Mouse (Mus musculus) layer of hippocampus, adult 2 months (tissue): Measurements from ENCODE around the gene Syndig1. TPM values are rescaled to one million over a fixed set of nuclear protein-coding genes. Genes with fewer than 3 reads are reported as not detected.

Experiments used
- DNase-seq, 2 experiments: peaks; one replicate each; pipeline ENCODE4 v3.0.0; 2022; ENCODE audit warnings: low spot score in 2 of 2
- H3K27ac ChIP-seq: fragments of 200-600 bp; 2 replicates; pipeline ENCODE4 v1.8.1; 2022
- H3K4me3 ChIP-seq: fragments of 200-600 bp; 2 replicates; pipeline ENCODE4 v1.8.1; 2022; ENCODE audit warnings: mild to moderate bottlenecking
- CTCF ChIP-seq: fragments of 200-600 bp; conservative IDR thresholded peaks from 2 replicates; pipeline ENCODE4 v1.8.1; 2022; ENCODE audit warnings: antibody characterized with exemption, mild to moderate bottlenecking, moderate library complexity
- long read RNA-seq, 2 experiments: library from polyadenylated mRNA; stranded (forward); transcript quantifications; one replicate each; pipeline ENCODE4 v2.0.0; 2021; ENCODE audit warnings: borderline mapping rate in 2 of 2
- total RNA-seq, 2 experiments: library from RNA; stranded (reverse); gene quantifications; 2 replicates each; pipeline ENCODE4 v1.2.3; 2021

Gene Syndig1
- total RNA-seq = 10 to 100 TPM; 37.8 to 41.5 TPM
- long read RNA-seq, experiment 1, transcript Syndig1-202 (4 exons, 2,050 nt) = major isoform, 10 of 23 reads
- long read RNA-seq, experiment 1, partial matches to known transcripts = 2 of 23 reads
- long read RNA-seq, experiment 1, other reads (novel, unspliced or antisense) = 11 of 23 reads
- long read RNA-seq, experiment 2, transcript Syndig1-202 (4 exons, 2,050 nt) = major isoform, 32 of 51 reads
- long read RNA-seq, experiment 2, partial matches to known transcripts = 2 of 51 reads
- long read RNA-seq, experiment 2, other reads (novel, unspliced or antisense) = 17 of 51 reads

GRCm38 (mm10) chr2:149828911-149829310, at the start of gene Syndig1:
TSS of gene Syndig1 (plus strand) at chr2:149829211.
- Histone ChIP-seq H3K27ac (0 out of 2 replicates have a peak within 1 kb of the TSS, but pooled peaks have one; percentile 94), H3K4me3 (peak within 1 kb of the TSS; percentile 82)
- DNase-seq = no peak
- no peak for TF ChIP-seq CTCF

- Histone ChIP-seq H3K4me3 (no peak overlapping the region), H3K27ac (no peak overlapping the region)
- DNase-seq = no peak
- TF ChIP-seq CTCF = no peak
Observed at GRCm38 (mm10) chr2:149798613-149799012, 30.4 kb upstream of the Syndig1 start.

- H3K4me3 ChIP-seq = no peak overlapping the region
- H3K27ac ChIP-seq = peak overlapping the region; percentile 29; the same call in 1 of the 2 replicates
- DNase-seq = peak in 1 of 2 experiments; percentile 5
- TF ChIP-seq CTCF = no peak
Observed at GRCm38 (mm10) chr2:149804599-149805140, 24.3 kb upstream of the Syndig1 start.

- Histone ChIP-seq H3K27ac (no peak overlapping the region; the same call in 1 of the 2 replicates), H3K4me3 (no peak overlapping the region)
- TF ChIP-seq CTCF = no peak
- DNase-seq = peak in 1 of 2 experiments; percentile 34
Observed at GRCm38 (mm10) chr2:149805256-149805655, 23.8 kb upstream of the Syndig1 start.

GRCm38 (mm10) chr2:149812899-149813298, 16.1 kb upstream of the Syndig1 start:
- DNase-seq = no peak
- H3K27ac ChIP-seq = no peak overlapping the region
- TF ChIP-seq CTCF = no peak
- no peak overlapping the region for H3K4me3 ChIP-seq

GRCm38 (mm10) chr2:149818395-149818794, 10.6 kb upstream of the Syndig1 start:
- no peak for DNase-seq
- H3K4me3 ChIP-seq = no peak overlapping the region
- TF ChIP-seq CTCF = no peak
- H3K27ac ChIP-seq = no peak overlapping the region

- TF ChIP-seq CTCF = no peak
- H3K27ac ChIP-seq = no peak overlapping the region
- H3K4me3 ChIP-seq = no peak overlapping the region
- DNase-seq = peak in 1 of 2 experiments; percentile 22
Observed at GRCm38 (mm10) chr2:149819751-149820150, 9.3 kb upstream of the Syndig1 start.

GRCm38 (mm10) chr2:149820201-149820600, 8.8 kb upstream of the Syndig1 start:
- TF ChIP-seq CTCF = peak; percentile 55
- no peak for DNase-seq
- H3K27ac ChIP-seq = no peak overlapping the region

GRCm38 (mm10) chr2:149829955-149830535, 1.0 kb downstream of the Syndig1 start:
- TF ChIP-seq CTCF = no peak
- Histone ChIP-seq H3K27ac (peak overlapping the region; percentile 94), H3K4me3 (peak overlapping the region; percentile 82)
- no peak for DNase-seq

More at GRCm38 (mm10) chr2:149820201-149820600, 8.8 kb upstream of the Syndig1 start:
- H3K4me3 ChIP-seq = no peak overlapping the region

GRCm38 (mm10) chr2:149830536-149831458, 1.8 kb downstream of the Syndig1 start, which contains the start of gene C530025M09Rik:
TSS of gene C530025M09Rik (minus strand) at chr2:149831213.
- H3K4me3 ChIP-seq = peak within 1 kb of the TSS; percentile 82
- TF ChIP-seq CTCF = no peak
- peak; percentile 8 to 61 for DNase-seq
- peak within 1 kb of the TSS; percentile 94 for H3K27ac ChIP-seq

GRCm38 (mm10) chr2:149831459-149832245, 2.6 kb downstream of the Syndig1 start:
- H3K27ac ChIP-seq = peak overlapping the region; percentile 94

GRCm38 (mm10) chr2:149832301-149832700, 3.3 kb downstream of the Syndig1 start:
- no peak overlapping the region for H3K27ac ChIP-seq
- no peak for TF ChIP-seq CTCF
- H3K4me3 ChIP-seq = peak overlapping the region; percentile 82
- DNase-seq = no peak

More at GRCm38 (mm10) chr2:149831459-149832245, 2.6 kb downstream of the Syndig1 start:
- TF ChIP-seq CTCF = peak; percentile 60
- peak; percentile 8 to 18 for DNase-seq
- H3K4me3 ChIP-seq = peak overlapping the region; percentile 82
